Mouse (Mus musculus) hindbrain, postnatal 0 days (tissue): ENCODE results near the gene Tert. TPM values are rescaled to one million over a fixed set of nuclear protein-coding genes. Genes with fewer than 3 reads are reported as not detected.

Source experiments
- ATAC-seq: fragments of 200-750 bp; cut with Nextera tagmentation; 2 replicates; pipeline ENCODE4 v1.8.0; 2017; ENCODE audit warnings: mild to moderate bottlenecking, moderate TSS enrichment, moderate library complexity
- DNase-seq: peaks from one replicate; pipeline ENCODE4 v3.0.0-alpha.2; 2015; ENCODE audit warnings: low spot score
- H3K27ac ChIP-seq: fragments of 300-500 bp; sonication (generic); 2 replicates; pipeline ENCODE4 v1.5.1; 2014; ENCODE audit warnings: mild to moderate bottlenecking
- H3K27me3 ChIP-seq: fragments of 300-500 bp; sonication (generic); 2 replicates; pipeline ENCODE4 v1.6.1; 2014; ENCODE audit warnings: low read length, mixed read lengths; ENCODE audit not compliant: insufficient read depth
- H3K36me3 ChIP-seq: fragments of 300-500 bp; sonication (generic); 2 replicates; pipeline ENCODE4 v1.6.1; 2014; ENCODE audit warnings: low read length, mixed read lengths; ENCODE audit not compliant: insufficient read depth
- H3K4me1 ChIP-seq: fragments of 300-500 bp; sonication (generic); 2 replicates; pipeline ENCODE4 v1.6.1; 2014; ENCODE audit warnings: antibody characterized with exemption, low read length, mixed read lengths; ENCODE audit not compliant: insufficient read depth
- H3K4me2 ChIP-seq: fragments of 300-500 bp; sonication (generic); 2 replicates; pipeline ENCODE4 v1.6.1; 2014; ENCODE audit warnings: low read depth, mild to moderate bottlenecking, low read length, moderate library complexity, mixed read lengths
- H3K4me3 ChIP-seq: fragments of 300-500 bp; sonication (generic); 2 replicates; pipeline ENCODE4 v1.5.1; 2014; ENCODE audit warnings: low read length
- H3K9ac ChIP-seq: fragments of 300-500 bp; sonication (generic); replicated peaks from 2 replicates; pipeline ENCODE4 v1.6.1; 2014; ENCODE audit warnings: mild to moderate bottlenecking, low read length, moderate library complexity, mixed read lengths
- H3K9me3 ChIP-seq: fragments of 300-500 bp; sonication (generic); 2 replicates; pipeline ENCODE4 v1.6.1; 2016; ENCODE audit warnings: low read length, mixed read lengths
- CTCF ChIP-seq: IDR thresholded peaks from 2 replicates; pipeline ENCODE4 v1.5.1; 2016; ENCODE audit warnings: antibody characterized with exemption, control low read depth, low read depth
- WGBS: fragments of 180-500 bp; shearing (Covaris S2); extraction: QIAGEN DNeasy Blood & Tissue Kit; methylation state at CpG from one replicate; pipeline ENCODE4 v1.1.7; 2014; 5-methylcytosine and 5-hydroxymethylcytosine counted together
- polyA plus RNA-seq: library from polyadenylated mRNA; unstranded; fragments of >200 nt; fragmentation: Nextera tagmentation; extraction: Ambion mirVana; gene quantifications from 2 replicates; pipeline ENCODE4 v1.2.1, GENCODE M21; 2015
- total RNA-seq: library from RNA; depleted of rRNA; stranded (reverse); fragments of >200 nt; gene quantifications from 2 replicates; pipeline ENCODE4 v1.2.3, GENCODE M21; 2014

The Tert gene
- total and polyA plus RNA-seq, 2 experiments from 2014 or later: 2.7 to 8.0 TPM

DNA sequence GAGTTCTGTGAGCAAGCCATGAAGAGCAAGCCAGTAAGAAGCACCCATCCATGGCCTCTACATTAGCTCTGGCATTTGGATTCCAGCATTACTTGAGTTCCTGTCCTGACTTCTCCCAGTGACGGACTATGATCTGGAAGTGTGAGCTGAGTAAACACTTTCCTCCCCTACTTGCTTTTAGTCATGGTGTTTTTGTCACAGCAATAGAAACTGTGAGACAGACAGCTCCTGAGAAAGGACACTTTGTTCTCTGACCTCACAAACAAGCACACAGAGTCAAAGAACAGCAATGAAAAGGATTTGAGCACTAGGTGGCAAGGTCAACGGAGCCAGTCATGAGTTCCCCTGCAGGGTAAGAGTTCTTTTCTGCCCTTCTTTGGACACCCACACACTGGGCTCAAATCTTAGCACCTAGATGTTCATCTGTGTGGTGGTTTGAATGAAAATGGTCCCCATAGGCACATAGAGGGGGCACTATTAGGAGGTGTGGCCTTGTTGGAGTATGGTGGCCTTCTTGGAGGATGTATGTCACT, 33.5 kb downstream of the Tert start:
- TF ChIP-seq CTCF: no peak
- Histone ChIP-seq H3K27ac (no peak overlapping the region), H3K9me3 (no peaks in the 10 kb centered on the region), H3K4me3 (no peak overlapping the region), H3K4me2 (no peak overlapping the region), H3K9ac (no peak overlapping the region), H3K4me1 (no peaks in the 10 kb centered on the region), H3K27me3 (no peaks in the 10 kb centered on the region), H3K36me3 (no peaks in the 10 kb centered on the region)
- 65% methylated on average over 2 of the region's 2 CpGs for WGBS
- no peak for ATAC-seq
- no peak for DNase-seq

GRCm38 (mm10) chr13:73675161-73675560, 48.5 kb downstream of the Tert start:
- ATAC-seq (no peak), DNase-seq (no peak)
- no peak overlapping the region for H3K9ac ChIP-seq
- no peak overlapping the region for H3K27ac ChIP-seq
- H3K9me3 ChIP-seq: no peaks in the 10 kb centered on the region
- H3K36me3 ChIP-seq: no peaks in the 10 kb centered on the region
- no peaks in the 10 kb centered on the region for H3K27me3 ChIP-seq
- no peak overlapping the region for H3K4me3 ChIP-seq
- H3K4me1 ChIP-seq: no peaks in the 10 kb centered on the region
- TF ChIP-seq CTCF: no peak
- no peak overlapping the region for H3K4me2 ChIP-seq
- WGBS: 92% methylated on average over 7 of the region's 7 CpGs

- H3K9me3 ChIP-seq: no peaks in the 10 kb centered on the region
- H3K4me3 ChIP-seq: no peak within 1 kb of the TSS
- no peak within 1 kb of the TSS for H3K27ac ChIP-seq
- no peaks in the 10 kb centered on the region for H3K36me3 ChIP-seq
- DNase-seq (no peak), ATAC-seq (no peak)
- no peak for TF ChIP-seq CTCF
- H3K27me3 ChIP-seq: no peaks in the 10 kb centered on the region
- no peaks in the 10 kb centered on the region for H3K4me1 ChIP-seq
- WGBS: 81% methylated on average over 3 of the region's 3 CpGs
- no peak within 1 kb of the TSS for H3K4me2 ChIP-seq
- H3K9ac ChIP-seq: no peak within 1 kb of the TSS
These were observed 51.1 kb downstream of the Tert start, which contains the start of gene Slc6a18 for GRCm38 (mm10) chr13:73677853-73678252. Gene Slc6a18, minus strand, starts transcription at chr13:73678023.

DNA sequence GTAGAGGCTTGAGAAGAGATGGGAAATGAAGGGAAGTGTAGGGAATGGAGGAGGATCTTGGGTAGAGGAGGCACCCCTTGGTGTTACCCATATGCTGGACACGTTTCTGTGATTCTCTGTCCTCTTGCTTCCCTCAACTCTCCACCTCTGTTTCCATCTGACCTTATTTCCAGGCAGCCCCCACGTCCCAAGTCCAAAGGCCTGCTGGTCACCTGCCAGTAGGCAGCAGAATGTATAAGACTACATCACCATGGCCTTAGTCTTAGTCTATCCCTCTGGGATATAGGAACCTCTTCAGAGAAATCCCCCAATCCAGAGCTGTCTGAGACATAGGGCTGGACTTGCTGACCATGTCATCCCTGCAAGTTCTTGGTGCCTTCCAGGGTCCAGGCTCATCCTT, 52.6 kb downstream of the Tert start:
- Histone ChIP-seq H3K4me2 (no peak overlapping the region), H3K27ac (no peak overlapping the region), H3K36me3 (no peaks in the 10 kb centered on the region), H3K4me3 (no peak overlapping the region), H3K4me1 (no peaks in the 10 kb centered on the region), H3K9me3 (no peaks in the 10 kb centered on the region), H3K27me3 (no peaks in the 10 kb centered on the region), H3K9ac (no peak overlapping the region)
- ATAC-seq: no peak
- 62% methylated on average over 2 of the region's 2 CpGs for WGBS
- DNase-seq: no peak
- no peak for TF ChIP-seq CTCF

DNA sequence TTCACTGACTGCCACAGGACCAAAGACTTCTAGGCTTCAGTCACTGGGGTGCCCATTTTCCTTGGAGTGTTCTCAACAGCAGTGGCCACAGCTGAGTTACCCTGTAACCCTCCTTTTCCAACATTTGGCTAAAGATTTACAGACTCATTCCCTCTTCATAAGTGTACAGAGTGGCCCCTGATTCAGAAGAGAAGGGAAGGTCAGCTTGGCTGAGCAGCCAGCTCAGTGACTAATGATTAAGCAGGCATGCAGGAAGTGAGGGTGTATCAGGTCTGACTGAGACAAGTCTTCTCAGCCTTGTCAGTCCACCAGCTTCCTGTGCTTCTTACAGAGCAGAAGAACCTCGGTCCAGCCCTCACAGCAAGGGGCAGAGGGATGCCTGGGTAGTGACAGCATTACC, 53.7 kb downstream of the Tert start:
- TF ChIP-seq CTCF: no peak
- no peak overlapping the region for H3K9ac ChIP-seq
- H3K27me3 ChIP-seq: no peaks in the 10 kb centered on the region
- no peak for ATAC-seq
- WGBS: 30% methylated on average over 1 of the region's 1 CpGs
- H3K4me3 ChIP-seq: no peak overlapping the region
- no peaks in the 10 kb centered on the region for H3K36me3 ChIP-seq
- no peak for DNase-seq
- H3K4me2 ChIP-seq: no peak overlapping the region
- no peaks in the 10 kb centered on the region for H3K4me1 ChIP-seq
- no peaks in the 10 kb centered on the region for H3K9me3 ChIP-seq
- H3K27ac ChIP-seq: no peak overlapping the region

GRCm38 (mm10) chr13:73682226-73682625, 55.5 kb downstream of the Tert start:
- H3K4me3 ChIP-seq: no peak overlapping the region
- no peaks in the 10 kb centered on the region for H3K36me3 ChIP-seq
- no peak for ATAC-seq
- no peaks in the 10 kb centered on the region for H3K4me1 ChIP-seq
- TF ChIP-seq CTCF: no peak
- DNase-seq: no peak
- H3K4me2 ChIP-seq: no peak overlapping the region
- H3K9ac ChIP-seq: no peak overlapping the region
- H3K27ac ChIP-seq: no peak overlapping the region
- no peaks in the 10 kb centered on the region for H3K9me3 ChIP-seq
- WGBS: 87% methylated on average over 2 of the region's 2 CpGs
- H3K27me3 ChIP-seq: no peaks in the 10 kb centered on the region

- no peak for TF ChIP-seq CTCF
- Histone ChIP-seq H3K9ac (no peak overlapping the region), H3K36me3 (no peaks in the 10 kb centered on the region), H3K9me3 (no peaks in the 10 kb centered on the region), H3K4me1 (no peaks in the 10 kb centered on the region), H3K4me2 (no peak overlapping the region), H3K27me3 (no peaks in the 10 kb centered on the region), H3K4me3 (no peak overlapping the region), H3K27ac (no peak overlapping the region)
- ATAC-seq (no peak), DNase-seq (no peak)
- 83% methylated on average over 11 of the region's 11 CpGs for WGBS
These were observed 57.0 kb downstream of the Tert start for GRCm38 (mm10) chr13:73683682-73684081.
